Comparison of ENCODE assay signal across 12 mouse cellular contexts in genomic region chr3:144079960-144080359, GRCm38 (mm10).
"Had no signal": no experiment of that assay in that cellular context is flagged by ENCODE, and none has a peak within 500 bp of the region (broad histone marks: within the 10 kb centered on the region; RNA-seq: fewer than 3 reads in every experiment).

No protein-coding gene starts in this region.

- DNase-seq: retina, postnatal 1 day; right cerebral cortex, adult 18-20 months; right cerebral cortex, postnatal 14 days; right cerebral cortex, postnatal 25 days; right cerebral cortex, postnatal 4 days; spleen, adult 18-20 months; thymus, adult 18-20 months; thymus, adult 2 months; thymus, postnatal 14 days; thymus, postnatal 25 days; thymus, postnatal 36 days; thymus, postnatal 4 days had no signal
